Mouse (Mus musculus) brown adipose tissue, adult 24 weeks (tissue): Measurements from ENCODE around the gene Artn. TPM values are rescaled to one million over a fixed set of nuclear protein-coding genes. Genes with fewer than 3 reads are reported as not detected.

ENCODE experiments used
- H3K27ac ChIP-seq: fragments of 200-500 bp; replicated peaks from 2 replicates; pipeline ENCODE4 v1.5.1; 2012; ENCODE audit warnings: low read depth, mild to moderate bottlenecking, low read length
- H3K4me1 ChIP-seq: fragments of 200-500 bp; 2 replicates; pipeline ENCODE4 v1.6.1; 2012; ENCODE audit warnings: low read length, mixed read lengths; ENCODE audit not compliant: control insufficient read depth, insufficient read depth, insufficient read length
- H3K4me3 ChIP-seq: fragments of 200-500 bp; 2 replicates; pipeline ENCODE4 v1.5.1; 2012; ENCODE audit warnings: low read depth, mild to moderate bottlenecking, low read length, moderate library complexity; ENCODE audit not compliant: insufficient read depth
- polyA plus RNA-seq: library from polyadenylated mRNA; stranded (reverse); fragments of >200 nt; gene quantifications from 2 replicates; pipeline ENCODE4 v1.2.4, GENCODE M21; 2012; ENCODE audit not compliant: missing spikeins, insufficient read depth, insufficient read length

Gene Artn
- polyA plus RNA-seq, 1 experiment, result not detected

- H3K4me3 ChIP-seq, result peak overlapping the region; percentile 94
- H3K27ac ChIP-seq, result no peak overlapping the region
- peaks cover 15% of the 10 kb centered on the region for H3K4me1 ChIP-seq
These were observed 16.1 kb downstream of the Artn start for GRCm38 (mm10) chr4:117913421-117913820.

GRCm38 (mm10) chr4:117912685-117913273, 16.8 kb downstream of the Artn start:
- H3K4me3 ChIP-seq, result 0 out of 2 replicates have a peak overlapping the region, but pooled peaks have one; percentile 13
- H3K27ac ChIP-seq, result no peak overlapping the region
- peaks cover 20% of the 10 kb centered on the region for H3K4me1 ChIP-seq

GRCm38 (mm10) chr4:117912131-117912561, 17.4 kb downstream of the Artn start:
- Histone ChIP-seq H3K4me3 (no peak overlapping the region), H3K27ac (no peak overlapping the region)

GRCm38 (mm10) chr4:117908834-117909453, 20.6 kb downstream of the Artn start:
- peak overlapping the region; percentile 82; the same call in 1 of the 2 replicates for H3K27ac ChIP-seq

More at GRCm38 (mm10) chr4:117912131-117912561, 17.4 kb downstream of the Artn start:
- H3K4me1 ChIP-seq, result peaks cover 20% of the 10 kb centered on the region

GRCm38 (mm10) chr4:117906196-117906595, 23.4 kb downstream of the Artn start:
- H3K27ac ChIP-seq, result peak overlapping the region; percentile 49; the same call in 1 of the 2 replicates
- peaks cover 12% of the 10 kb centered on the region for H3K4me1 ChIP-seq
- no peak overlapping the region for H3K4me3 ChIP-seq

More at GRCm38 (mm10) chr4:117908834-117909453, 20.6 kb downstream of the Artn start:
- H3K4me1 ChIP-seq, result peaks cover 22% of the 10 kb centered on the region
- H3K4me3 ChIP-seq, result no peak overlapping the region

- no peak overlapping the region for H3K4me3 ChIP-seq
- H3K4me1 ChIP-seq, result peaks cover 12% of the 10 kb centered on the region
- H3K27ac ChIP-seq, result no peak overlapping the region
These were observed 24.8 kb downstream of the Artn start for GRCm38 (mm10) chr4:117904761-117905160.

- H3K4me3 ChIP-seq, result no peak overlapping the region
- no peak overlapping the region for H3K27ac ChIP-seq
- peaks cover 11% of the 10 kb centered on the region for H3K4me1 ChIP-seq
These were observed 25.5 kb downstream of the Artn start for GRCm38 (mm10) chr4:117904094-117904493.

- H3K27ac ChIP-seq, result no peak overlapping the region
- H3K4me3 ChIP-seq, result no peak overlapping the region
- H3K4me1 ChIP-seq, result no peaks in the 10 kb centered on the region
These were observed 31.5 kb downstream of the Artn start for GRCm38 (mm10) chr4:117898111-117898510.

- Histone ChIP-seq H3K4me1 (no peaks in the 10 kb centered on the region), H3K4me3 (no peak overlapping the region), H3K27ac (no peak overlapping the region)
These were observed 33.5 kb downstream of the Artn start for GRCm38 (mm10) chr4:117896031-117896430.

GRCm38 (mm10) chr4:117895339-117895738, 34.2 kb downstream of the Artn start:
- H3K4me1 ChIP-seq, result no peaks in the 10 kb centered on the region
- H3K27ac ChIP-seq, result no peak overlapping the region
- H3K4me3 ChIP-seq, result no peak overlapping the region

GRCm38 (mm10) chr4:117894601-117895000, 35.0 kb downstream of the Artn start:
- H3K4me3 ChIP-seq, result no peak overlapping the region
- no peak overlapping the region for H3K27ac ChIP-seq
- H3K4me1 ChIP-seq, result no peaks in the 10 kb centered on the region

GRCm38 (mm10) chr4:117893376-117893775, 36.2 kb downstream of the Artn start:
- H3K4me1 ChIP-seq, result no peaks in the 10 kb centered on the region

GRCm38 (mm10) chr4:117891738-117892161, 37.8 kb downstream of the Artn start, which contains the start of gene Dph2:
Dph2 (minus strand) TSS chr4:117892032.
- Histone ChIP-seq H3K4me1 (no peaks in the 10 kb centered on the region), H3K27ac (no peak within 1 kb of the TSS), H3K4me3 (peak within 1 kb of the TSS; percentile 84)

More at GRCm38 (mm10) chr4:117893376-117893775, 36.2 kb downstream of the Artn start:
- no peak overlapping the region for H3K27ac ChIP-seq
- no peak overlapping the region for H3K4me3 ChIP-seq

- peaks cover 5% of the 10 kb centered on the region; the same call in 1 of the 2 replicates for H3K4me1 ChIP-seq
- no peak overlapping the region for H3K27ac ChIP-seq
- H3K4me3 ChIP-seq, result peak overlapping the region; percentile 84
These were observed 38.8 kb downstream of the Artn start for GRCm38 (mm10) chr4:117890750-117891149.

- Histone ChIP-seq H3K4me3 (no peak overlapping the region), H3K27ac (no peak overlapping the region), H3K4me1 (peaks cover 5% of the 10 kb centered on the region; the same call in 1 of the 2 replicates)
These were observed 39.5 kb downstream of the Artn start for GRCm38 (mm10) chr4:117890031-117890430.
